Mouse (Mus musculus) megakaryocyte, embryonic 14.5 days (primary cell): ENCODE data around the gene Hexim1.

ENCODE experiments used
- FLI1 ChIP-seq: IDR thresholded peaks from 2 replicates; pipeline ENCODE4 v1.6.1; 2012; ENCODE audit warnings: low read length, inconsistent platforms, mixed read lengths
- GATA1 ChIP-seq: IDR thresholded peaks from 3 replicates; pipeline ENCODE4 v1.6.1; 2012; ENCODE audit warnings: mixed read lengths, low read length, inconsistent platforms, borderline replicate concordance

- TF ChIP-seq GATA1 (no peak), FLI1 (no peak)
Observed at GRCm38 (mm10) chr11:103067051-103067361, 49.0 kb upstream of the Hexim1 start.
